Mouse (Mus musculus) cerebellum, adult 2 months (tissue): ENCODE measurements at regions not wholly inside any gene's neighbourhood (a gene's known extent, or its start where the extent isn't known, plus 50 kb on each side); places are given as distances from the start of the nearest gene placed in this dataset.

ENCODE experiments used
- CTCF ChIP-seq: fragments of 200-500 bp; IDR thresholded peaks from 2 replicates; pipeline ENCODE4 v1.5.1; 2011; ENCODE audit warnings: low read depth, mild to moderate bottlenecking, control low read depth, low read length, moderate library complexity, borderline replicate concordance; ENCODE audit not compliant: insufficient read depth
- POLR2A ChIP-seq: fragments of 200-500 bp; IDR thresholded peaks from 2 replicates; pipeline ENCODE4 v1.6.1; 2011; ENCODE audit warnings: low read length, control low read depth, borderline replicate concordance; ENCODE audit not compliant: insufficient read depth

DNA sequence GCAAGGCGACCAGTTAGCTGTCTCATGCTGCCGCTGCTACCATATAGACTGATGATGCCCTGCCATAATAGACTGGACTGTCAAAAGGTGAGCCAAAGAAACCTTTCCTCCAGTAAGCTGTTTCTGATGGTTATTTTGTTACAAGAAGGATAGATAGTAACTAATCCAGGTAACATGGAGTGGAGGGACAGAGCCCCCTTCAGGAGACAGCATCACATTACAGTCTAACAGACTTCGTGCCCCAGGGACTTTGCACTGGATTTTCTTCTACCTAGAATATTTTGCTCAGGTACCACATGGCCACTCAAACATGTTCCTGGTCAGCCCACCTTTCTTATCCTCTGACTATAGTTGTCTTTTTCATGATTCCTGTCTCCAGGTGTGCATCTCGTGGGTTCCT lies 398.9 kb upstream of the Kazn start:
- peak; percentile 40; the same call in 1 of the 2 replicates for TF ChIP-seq CTCF
- no peak for TF ChIP-seq POLR2A
